Comparison of ENCODE assay signal across 23 mouse cellular contexts in genomic region chr6:38823164-38823563, GRCm38 (mm10). TPM values are rescaled to one million over a fixed set of nuclear protein-coding genes. Genes with fewer than 3 reads are reported as not detected.
DNase-seq lines count a peak whose midpoint lies in the region; ATAC-seq and TF ChIP-seq lines count a peak whose summit lies in the region.
"Had no signal": no experiment of that assay in that cellular context is flagged by ENCODE, and none has a peak within 500 bp of the region (broad histone marks: within the 10 kb centered on the region; RNA-seq: fewer than 3 reads in every experiment).

No protein-coding gene starts in this region.

- no peak for TF ChIP-seq POLR2A in bone marrow macrophage, adult 2 months (IDR thresholded peaks at IDR 0.05; ENCODE audit: borderline replicate concordance, low read depth, low read length)

- H3K9ac ChIP-seq in liver, embryonic 12.5 days: no peak overlapping the region
- H3K9ac ChIP-seq: embryonic facial prominence, embryonic 13.5 days; forebrain, embryonic 12.5 days; forebrain, embryonic 15.5 days; hindbrain, embryonic 12.5 days; hindbrain, embryonic 15.5 days had no signal

- H3K9me3 ChIP-seq in liver, embryonic 12.5 days (replicated peaks): no peaks in the 10 kb centered on the region
- H3K9me3 ChIP-seq: embryonic facial prominence, embryonic 10.5 days; embryonic facial prominence, embryonic 13.5 days; forebrain, embryonic 12.5 days; forebrain, embryonic 15.5 days; hindbrain, embryonic 12.5 days; hindbrain, embryonic 15.5 days had no signal

- peak overlapping the region; percentile 45; the same call in 1 of the 2 replicates for H3K27ac ChIP-seq in liver, embryonic 12.5 days
- H3K27ac ChIP-seq in bone marrow macrophage, adult 2 months (ENCODE audit: insufficient read depth, low read depth, low read length): peak overlapping the region; percentile 80
- no peak overlapping the region for H3K27ac ChIP-seq in left cerebral cortex, adult 2 months
- H3K27ac ChIP-seq: embryonic facial prominence, embryonic 10.5 days; embryonic facial prominence, embryonic 13.5 days; forebrain, embryonic 12.5 days; forebrain, embryonic 15.5 days; heart, adult 2 months; hindbrain, embryonic 12.5 days; hindbrain, embryonic 15.5 days had no signal

- H3K4me2 ChIP-seq in liver, embryonic 12.5 days: no peak overlapping the region
- H3K4me2 ChIP-seq: embryonic facial prominence, embryonic 13.5 days; forebrain, embryonic 12.5 days; forebrain, embryonic 15.5 days; heart, embryonic 11.5 days; hindbrain, embryonic 12.5 days; hindbrain, embryonic 15.5 days had no signal

- TF ChIP-seq CTCF in bone marrow macrophage, adult 2 months (IDR thresholded peaks at IDR 0.05; ENCODE audit: low read depth, low read length): no peak
- no peak for TF ChIP-seq CTCF in left cerebral cortex, adult 2 months (IDR thresholded peaks at IDR 0.05)

- ATAC-seq in liver, embryonic 12.5 days: no peak
- ATAC-seq: forebrain, embryonic 15.5 days had no signal

- DNase-seq in heart, adult 11 months: peak; percentile 13
- DNase-seq in heart, adult 8-10 months (ENCODE audit: low spot score): no peak
- no peak for DNase-seq in liver
- DNase-seq in left cerebral cortex, adult 2 months (ENCODE audit: extremely low spot score in 1 of 2, low spot score in 2 of 2): no peak
- DNase-seq in cerebellum, adult 18-20 months: no peak
- DNase-seq: cerebellum, adult 2 months; cerebellum, postnatal 10 days; cerebellum, postnatal 36 days; embryo, embryonic 11 days; gastrocnemius, postnatal 25 days; heart, adult 2 months had no signal

- 75% methylated on average over 4 of the region's 4 CpGs for WGBS in liver, embryonic 12.5 days (ENCODE audit: insufficient replicate concordance)

- H3K36me3 ChIP-seq in liver, embryonic 12.5 days: peaks cover 45% of the 10 kb centered on the region

- peaks cover 65% of the 10 kb centered on the region for H3K4me1 ChIP-seq in liver, embryonic 12.5 days
- H3K4me1 ChIP-seq in bone marrow macrophage, adult 2 months (ENCODE audit: control insufficient read depth, insufficient read depth, low read length): peaks cover 50% of the 10 kb centered on the region
- H3K4me1 ChIP-seq: forebrain, embryonic 12.5 days; forebrain, embryonic 15.5 days; hindbrain, embryonic 12.5 days; hindbrain, embryonic 15.5 days had no signal

- no peaks in the 10 kb centered on the region for H3K27me3 ChIP-seq in liver, embryonic 12.5 days (replicated peaks)
- H3K27me3 ChIP-seq: embryonic facial prominence, embryonic 13.5 days; forebrain, embryonic 12.5 days; forebrain, embryonic 15.5 days; hindbrain, embryonic 12.5 days; hindbrain, embryonic 15.5 days; Patski had no signal

- intact Hi-C loops in left cerebral cortex, adult 2 months (cut with DNase I): no loop called here

- H3K4me3 ChIP-seq in liver, embryonic 12.5 days: no peak overlapping the region
- H3K4me3 ChIP-seq in bone marrow macrophage, adult 2 months (ENCODE audit: insufficient read depth, low read length): no peak overlapping the region
- H3K4me3 ChIP-seq in left cerebral cortex, adult 2 months: no peak overlapping the region
- H3K4me3 ChIP-seq: embryonic facial prominence, embryonic 10.5 days; embryonic facial prominence, embryonic 13.5 days; erythroblast, embryonic 14.5 days; forebrain, embryonic 12.5 days; forebrain, embryonic 15.5 days; heart, adult 2 months; hindbrain, embryonic 12.5 days; hindbrain, embryonic 15.5 days had no signal

RNA-seq across cellular contexts. Expression of gene Tbxas1, which starts 52.0 kb away (rescaled TPM):
- total RNA-seq in heart, adult 8-10 months (2022): 1 to 10 TPM in 3 of 4 experiments, under 1 TPM in 1; 0.87 to 3.9 (median 1.6) TPM
- 11.3 and 12.9 TPM in 2 replicates for polyA plus RNA-seq in liver, embryonic 12.5 days (2016; fragmentation: Nextera tagmentation; extraction: Ambion mirVana)
- polyA plus RNA-seq in bone marrow macrophage, adult 2 months (2012; ENCODE audit: insufficient read depth, insufficient read length, missing spikeins): 101 and 115 TPM in 2 replicates
- total RNA-seq in left cerebral cortex, adult 2 months (2021): 1 to 10 TPM; 2.2 to 2.6 TPM
- total RNA-seq: ES-E14 had no signal

RNA-seq across cellular contexts. Expression of gene Hipk2, which starts 52.8 kb away (rescaled TPM):
- 100 to 1,000 TPM in 3 of 4 experiments, 10 to 100 TPM in 1; 94.2 to 109 (median 105) TPM for total RNA-seq in heart, adult 8-10 months (2022)
- polyA plus RNA-seq in liver, embryonic 12.5 days (2016; fragmentation: Nextera tagmentation; extraction: Ambion mirVana): 26.8 and 28.9 TPM in 2 replicates
- polyA plus RNA-seq in bone marrow macrophage, adult 2 months (2012; ENCODE audit: insufficient read depth, insufficient read length, missing spikeins): 18.7 and 20.9 TPM in 2 replicates
- total RNA-seq in left cerebral cortex, adult 2 months (2021): 10 to 100 TPM; 54.7 to 61.3 TPM
